ENCODE assay signal across 30 mouse cellular contexts in the genomic region with DNA sequence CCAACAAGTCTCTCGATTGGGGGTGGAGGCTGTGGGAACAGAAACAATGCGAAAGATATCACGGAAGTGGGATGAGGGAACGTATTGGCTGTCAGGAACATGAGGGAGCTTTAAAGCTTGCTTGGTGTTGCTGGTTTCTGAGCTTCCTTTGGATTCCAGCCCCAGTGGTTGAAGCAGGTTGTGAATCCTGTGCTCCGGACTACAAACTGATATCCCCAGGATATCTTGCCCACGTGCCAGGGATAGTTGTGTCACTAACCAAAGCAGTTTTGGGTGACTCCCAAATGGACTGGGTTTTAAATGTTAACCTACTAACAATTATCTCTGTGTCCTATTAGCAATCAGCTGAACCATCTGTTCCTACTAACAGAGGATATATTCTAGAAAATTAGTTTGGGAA.
A peak's percentile ranks its signal among the peaks of the same experiment; 100 is the strongest.
DNase-seq lines count a peak whose midpoint lies in the region; ATAC-seq lines count a peak whose summit lies in the region.
"Had no signal": no experiment of that assay in that cellular context is flagged by ENCODE, and none has a peak within 500 bp of the region (broad histone marks: within the 10 kb centered on the region; RNA-seq: fewer than 3 reads in every experiment).

No protein-coding gene starts in this region.

- H3K9ac ChIP-seq in midbrain, embryonic 16.5 days (ENCODE audit: low read depth, low read length), result no peak overlapping the region
- no peak overlapping the region for H3K9ac ChIP-seq in forebrain, embryonic 16.5 days (replicated peaks; ENCODE audit: low read depth, low read length)
- H3K9ac ChIP-seq: embryonic facial prominence, embryonic 15.5 days; forebrain, embryonic 12.5 days; heart, embryonic 15.5 days; limb, embryonic 13.5 days; liver, embryonic 13.5 days; midbrain, embryonic 12.5 days had no signal

- no peak overlapping the region for H3K4me3 ChIP-seq in midbrain, embryonic 16.5 days (ENCODE audit: low read depth, low read length)
- H3K4me3 ChIP-seq in forebrain, embryonic 16.5 days (replicated peaks; ENCODE audit: low read length), result no peak overlapping the region
- H3K4me3 ChIP-seq: embryonic facial prominence, embryonic 10.5 days; embryonic facial prominence, embryonic 15.5 days; forebrain, embryonic 12.5 days; heart, embryonic 10.5 days; heart, embryonic 15.5 days; limb, embryonic 13.5 days; liver, embryonic 13.5 days; megakaryocyte, embryonic 14.5 days; midbrain, embryonic 12.5 days had no signal

- no peak overlapping the region for H3K27ac ChIP-seq in midbrain, embryonic 16.5 days (ENCODE audit: low read length)
- H3K27ac ChIP-seq in forebrain, embryonic 16.5 days (ENCODE audit: low read length), result no peak overlapping the region
- H3K27ac ChIP-seq: embryonic facial prominence, embryonic 10.5 days; embryonic facial prominence, embryonic 15.5 days; forebrain, embryonic 12.5 days; heart, embryonic 10.5 days; heart, embryonic 15.5 days; limb, embryonic 13.5 days; liver, embryonic 13.5 days; midbrain, embryonic 12.5 days had no signal

- WGBS in midbrain, embryonic 16.5 days, result 94% methylated on average over 6 of the region's 6 CpGs
- WGBS in forebrain, embryonic 16.5 days, result 85% methylated on average over 6 of the region's 6 CpGs

- no peaks in the 10 kb centered on the region for H3K27me3 ChIP-seq in midbrain, embryonic 16.5 days (ENCODE audit: control insufficient read depth, insufficient read depth, low read depth, low read length)
- H3K27me3 ChIP-seq in forebrain, embryonic 16.5 days (replicated peaks; ENCODE audit: control insufficient read depth, insufficient read depth, low read length), result no peaks in the 10 kb centered on the region
- H3K27me3 ChIP-seq: embryonic facial prominence, embryonic 15.5 days; forebrain, embryonic 12.5 days; heart, embryonic 15.5 days; limb, embryonic 13.5 days; liver, embryonic 13.5 days; megakaryocyte, embryonic 14.5 days; midbrain, embryonic 12.5 days had no signal

- ATAC-seq in midbrain, embryonic 16.5 days, result no peak
- no peak for ATAC-seq in forebrain, embryonic 16.5 days
- ATAC-seq: intestine, postnatal 0 days; lung, postnatal 0 days had no signal

- peak; percentile 32 for DNase-seq in layer of hippocampus, adult 11-12 months (ENCODE audit: low spot score)
- no peak for DNase-seq in layer of hippocampus, adult 9-10 months (ENCODE audit: low spot score)
- DNase-seq in cerebellum, adult 18-20 months, result peak; percentile 47 to 51
- DNase-seq in cerebellum, adult 9-11 months, result peak; percentile 36
- peak; percentile 25 for DNase-seq in layer of hippocampus, adult 9-11 months
- no peak for DNase-seq in right cerebral cortex, postnatal 36 days (ENCODE audit: low spot score in 2 of 2)
- DNase-seq: adrenal gland, postnatal 14 days; gastrocnemius, postnatal 25 days; heart, adult 11 months; kidney, adult 9 months; kidney, postnatal 10 days; liver, embryonic 13.5 days; lung, adult 18-20 months; lung, postnatal 4 days; retina, postnatal 1 day; right cerebral cortex, postnatal 14 days; thymus, adult 18-20 months; thymus, postnatal 25 days had no signal

- H3K36me3 ChIP-seq in midbrain, embryonic 16.5 days (ENCODE audit: control insufficient read depth, insufficient read depth, low read length), result no peaks in the 10 kb centered on the region
- H3K36me3 ChIP-seq in forebrain, embryonic 16.5 days (ENCODE audit: control insufficient read depth, insufficient read depth), result no peaks in the 10 kb centered on the region
- H3K36me3 ChIP-seq: embryonic facial prominence, embryonic 10.5 days; embryonic facial prominence, embryonic 15.5 days; forebrain, embryonic 12.5 days; heart, embryonic 10.5 days; heart, embryonic 15.5 days; limb, embryonic 13.5 days; liver, embryonic 13.5 days; midbrain, embryonic 12.5 days had no signal

- no peaks in the 10 kb centered on the region for H3K9me3 ChIP-seq in midbrain, embryonic 16.5 days (replicated peaks; ENCODE audit: control insufficient read depth, low read length, poor library complexity, severe bottlenecking)
- H3K9me3 ChIP-seq in forebrain, embryonic 16.5 days (ENCODE audit: control insufficient read depth, low read length), result no peaks in the 10 kb centered on the region
- H3K9me3 ChIP-seq: embryonic facial prominence, embryonic 10.5 days; embryonic facial prominence, embryonic 15.5 days; forebrain, embryonic 12.5 days; heart, embryonic 10.5 days; heart, embryonic 15.5 days; limb, embryonic 13.5 days; liver, embryonic 13.5 days; megakaryocyte, embryonic 14.5 days; midbrain, embryonic 12.5 days had no signal

- H3K4me1 ChIP-seq in midbrain, embryonic 16.5 days (ENCODE audit: control insufficient read depth, insufficient read depth, low read length), result no peaks in the 10 kb centered on the region
- no peaks in the 10 kb centered on the region for H3K4me1 ChIP-seq in forebrain, embryonic 16.5 days (replicated peaks; ENCODE audit: control insufficient read depth, insufficient read depth, low read length)
- H3K4me1 ChIP-seq: embryonic facial prominence, embryonic 10.5 days; embryonic facial prominence, embryonic 15.5 days; forebrain, embryonic 12.5 days; heart, embryonic 10.5 days; heart, embryonic 15.5 days; limb, embryonic 13.5 days; liver, embryonic 13.5 days; midbrain, embryonic 12.5 days had no signal

- no peak overlapping the region for H3K4me2 ChIP-seq in midbrain, embryonic 16.5 days (ENCODE audit: low read length)
- H3K4me2 ChIP-seq in forebrain, embryonic 16.5 days (ENCODE audit: low read length), result no peak overlapping the region
- H3K4me2 ChIP-seq: embryonic facial prominence, embryonic 15.5 days; forebrain, embryonic 12.5 days; heart, embryonic 15.5 days; limb, embryonic 13.5 days; liver, embryonic 13.5 days; midbrain, embryonic 12.5 days had no signal

Comparison
In these comparisons a context has a peak if more than half of its experiments do, and no peak if none do; other contexts are left out.
1. DNase-seq: peak in layer of hippocampus, adult 11-12 months (single experiment), cerebellum, adult 18-20 months (2 of 2), cerebellum, adult 9-11 months (single experiment) and layer of hippocampus, adult 9-11 months (single experiment); none in layer of hippocampus, adult 9-10 months (single experiment) and right cerebral cortex, postnatal 36 days (0 of 2).